Mouse (Mus musculus) limb, embryonic 10.5 days (tissue): ENCODE data around the gene Syce1. TPM values are rescaled to one million over a fixed set of nuclear protein-coding genes. Genes with fewer than 3 reads are reported as not detected.
"Not testable (repeated sequence)": the region's sequence is repeated elsewhere in the genome, so short reads cannot be mapped to it uniquely, and the experiment has no call there.

Source experiments
- DNase-seq: peaks from one replicate; pipeline ENCODE4 v3.0.0-alpha.2; 2017; ENCODE audit warnings: low spot score
- H3K27ac ChIP-seq: fragments of 300-500 bp; sonication (generic); 2 replicates; pipeline ENCODE4 v1.5.1; 2016; ENCODE audit warnings: mild to moderate bottlenecking
- H3K27me3 ChIP-seq: fragments of 300-500 bp; sonication (generic); 2 replicates; pipeline ENCODE4 v1.6.1; 2016; ENCODE audit warnings: low read depth, mild to moderate bottlenecking; ENCODE audit not compliant: poor library complexity, severe bottlenecking
- H3K36me3 ChIP-seq: fragments of 300-500 bp; sonication (generic); 2 replicates; pipeline ENCODE4 v1.6.1; 2016; ENCODE audit warnings: mild to moderate bottlenecking, moderate library complexity
- H3K4me1 ChIP-seq: fragments of 300-500 bp; sonication (generic); 2 replicates; pipeline ENCODE4 v1.6.1; 2016
- H3K4me3 ChIP-seq: fragments of 300-500 bp; sonication (generic); 2 replicates; pipeline ENCODE4 v1.5.1; 2016; ENCODE audit warnings: mild to moderate bottlenecking, moderate library complexity
- H3K9me3 ChIP-seq: fragments of 300-500 bp; sonication (generic); replicated peaks from 2 replicates; pipeline ENCODE4 v1.6.1; 2016; ENCODE audit warnings: mild to moderate bottlenecking
- WGBS: fragments of 180-500 bp; shearing (Covaris S2); methylation state at CpG from one replicate; pipeline ENCODE4 v1.1.7; 2016; 5-methylcytosine and 5-hydroxymethylcytosine counted together
- polyA plus RNA-seq: library from polyadenylated mRNA; unstranded; fragments of >200 nt; fragmentation: Nextera tagmentation; extraction: Ambion mirVana; gene quantifications from 2 replicates; pipeline ENCODE4 v1.2.1, GENCODE M21; 2016

The Syce1 gene
- polyA plus RNA-seq, 1 experiment from 2014 or later = 0.23 TPM

DNA sequence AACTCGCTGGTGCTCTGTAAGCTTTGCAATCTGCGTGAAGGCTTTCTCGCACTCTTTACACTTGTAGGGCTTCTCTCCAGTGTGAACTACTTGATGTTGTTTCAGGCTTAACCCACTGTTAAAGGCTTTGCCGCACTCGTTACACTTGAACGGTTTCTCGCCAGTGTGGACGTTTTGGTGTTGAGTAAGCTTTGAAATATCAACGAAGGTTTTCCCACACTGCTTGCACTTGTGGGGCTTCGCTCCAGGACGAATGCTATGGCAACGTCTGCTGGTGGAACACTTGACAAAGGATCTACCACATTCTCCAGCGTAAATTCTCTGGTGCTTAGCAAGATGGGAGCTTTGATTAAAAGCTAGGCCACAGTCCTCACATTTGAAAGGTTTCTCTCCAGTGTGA is 24.1 kb upstream of the Syce1 start:
- DNase-seq = no peak
- H3K36me3 ChIP-seq = peaks cover 22% of the 10 kb centered on the region
- H3K4me3 ChIP-seq = no peak overlapping the region
- H3K27ac ChIP-seq = no peak overlapping the region
- no peaks in the 10 kb centered on the region for H3K27me3 ChIP-seq
- H3K4me1 ChIP-seq = no peaks in the 10 kb centered on the region
- H3K9me3 ChIP-seq = no peaks in the 10 kb centered on the region
- WGBS = 94% methylated on average over 13 of the region's 13 CpGs

DNA sequence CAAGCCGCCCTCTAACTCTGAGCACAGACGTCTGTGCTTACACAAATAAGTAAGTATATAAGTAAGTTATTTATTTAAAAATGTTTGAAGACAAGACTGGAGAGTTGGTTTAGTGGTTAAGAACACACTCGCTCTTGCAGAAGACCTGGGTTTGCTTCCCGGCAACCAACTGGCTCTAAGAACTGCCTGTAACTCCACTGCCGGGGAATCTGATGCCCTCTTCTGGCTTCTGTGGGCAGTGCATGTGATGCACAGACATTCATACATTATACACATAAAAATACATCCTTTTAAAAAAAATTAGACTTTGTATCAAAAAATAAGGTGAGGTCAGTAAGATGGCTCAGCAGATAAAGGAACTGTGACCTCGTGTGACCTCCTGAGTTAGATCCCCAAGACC is 22.8 kb upstream of the Syce1 start:
- H3K27me3 ChIP-seq = no peaks in the 10 kb centered on the region
- whole genome bisulfite sequencing = 92% methylated on average over 6 of the region's 6 CpGs
- H3K4me3 ChIP-seq = no peak overlapping the region
- peaks cover 22% of the 10 kb centered on the region for H3K36me3 ChIP-seq
- H3K27ac ChIP-seq = no peak overlapping the region
- H3K4me1 ChIP-seq = no peaks in the 10 kb centered on the region
- DNase-seq = no peak
- no peaks in the 10 kb centered on the region for H3K9me3 ChIP-seq

- H3K9me3 ChIP-seq = no peaks in the 10 kb centered on the region
- H3K27ac ChIP-seq = no peak overlapping the region
- no peak overlapping the region for H3K4me3 ChIP-seq
- no peak for DNase-seq
- H3K4me1 ChIP-seq = no peaks in the 10 kb centered on the region
- H3K36me3 ChIP-seq = no peaks in the 10 kb centered on the region; the same call in 1 of the 2 replicates
- 11% methylated on average over 1 of the region's 1 CpGs for WGBS
- H3K27me3 ChIP-seq = no peaks in the 10 kb centered on the region
Measured at GRCm38 (mm10) chr7:140805704-140806103, 18.1 kb upstream of the Syce1 start.

DNA sequence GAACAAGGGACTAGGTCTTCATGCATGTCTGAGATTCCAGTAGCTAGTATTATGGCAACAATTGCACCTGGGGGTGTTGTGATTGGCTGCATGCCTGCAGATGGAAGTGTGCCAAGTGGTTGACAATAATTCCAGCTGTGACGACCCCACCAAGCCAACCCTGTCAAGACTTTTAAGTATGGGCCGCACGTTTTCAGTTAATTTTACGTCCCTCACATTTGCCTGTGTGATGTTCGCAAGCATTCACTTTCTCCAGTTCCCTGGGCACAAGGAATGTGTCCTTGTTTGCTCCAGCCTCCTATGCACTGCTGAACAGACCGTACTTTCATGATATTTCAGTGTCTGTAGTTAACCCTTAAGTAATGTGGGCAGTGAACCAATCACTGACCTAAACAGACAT is 15.0 kb upstream of the Syce1 start:
- no peak overlapping the region for H3K27ac ChIP-seq
- H3K9me3 ChIP-seq = no peaks in the 10 kb centered on the region
- no peak overlapping the region for H3K4me3 ChIP-seq
- H3K27me3 ChIP-seq = no peaks in the 10 kb centered on the region
- WGBS = 87% methylated on average over 6 of the region's 6 CpGs
- no peaks in the 10 kb centered on the region for H3K4me1 ChIP-seq
- no peak for DNase-seq
- no peaks in the 10 kb centered on the region for H3K36me3 ChIP-seq

DNA sequence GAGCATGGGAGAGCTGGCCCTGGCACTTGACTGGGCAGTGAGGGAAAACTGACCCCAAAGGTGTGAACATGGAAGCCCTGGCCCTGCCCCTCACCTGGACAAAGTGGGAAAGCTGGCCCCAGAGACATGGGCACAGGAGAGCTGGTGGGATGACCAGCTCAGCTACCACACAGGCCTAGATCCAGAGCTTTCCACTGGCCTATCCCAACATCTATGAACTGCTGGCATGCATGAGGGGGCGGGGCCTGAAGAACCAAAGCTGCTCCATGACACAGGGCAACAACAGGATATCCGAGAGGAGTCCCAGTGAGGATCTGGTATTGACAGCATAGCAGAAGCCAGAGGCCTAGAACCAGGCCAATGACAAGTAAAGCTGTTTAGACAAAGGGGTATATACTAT is 10.6 kb upstream of the Syce1 start:
- WGBS = 83% methylated on average over 2 of the region's 2 CpGs
- Histone ChIP-seq H3K27me3 (no peaks in the 10 kb centered on the region), H3K9me3 (no peaks in the 10 kb centered on the region), H3K36me3 (no peaks in the 10 kb centered on the region), H3K27ac (no peak overlapping the region), H3K4me1 (no peaks in the 10 kb centered on the region), H3K4me3 (no peak overlapping the region)
- DNase-seq = no peak

GRCm38 (mm10) chr7:140797619-140798018 is 10.0 kb upstream of the Syce1 start:
- WGBS = 90% methylated on average over 3 of the region's 3 CpGs
- DNase-seq = no peak
- Histone ChIP-seq H3K36me3 (no peaks in the 10 kb centered on the region), H3K27me3 (no peaks in the 10 kb centered on the region), H3K27ac (no peak overlapping the region), H3K4me1 (no peaks in the 10 kb centered on the region), H3K4me3 (no peak overlapping the region), H3K9me3 (no peaks in the 10 kb centered on the region)

DNA sequence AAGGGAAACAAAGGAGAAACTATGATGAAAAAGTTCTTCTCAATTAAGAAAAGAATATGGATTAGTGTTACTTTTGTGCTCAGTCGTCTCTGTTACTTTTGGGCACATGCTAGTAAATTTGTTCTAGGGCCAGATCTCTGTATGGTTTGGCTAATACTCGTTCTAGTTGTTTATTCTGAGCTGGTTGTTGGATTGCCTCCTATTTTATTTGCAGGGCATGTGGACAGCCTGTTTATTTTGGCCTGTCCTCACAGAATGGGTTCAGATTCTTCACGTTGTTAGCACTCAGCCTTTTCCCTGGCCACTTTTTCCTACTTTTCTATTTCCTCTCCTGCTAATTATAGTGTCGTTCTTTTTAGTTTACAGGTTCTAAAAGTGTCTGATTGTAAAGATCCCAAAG is 5.9 kb upstream of the Syce1 start:
- Histone ChIP-seq H3K4me3 (no peak overlapping the region), H3K4me1 (no peaks in the 10 kb centered on the region), H3K27me3 (no peaks in the 10 kb centered on the region), H3K36me3 (no peaks in the 10 kb centered on the region), H3K27ac (no peak overlapping the region), H3K9me3 (no peaks in the 10 kb centered on the region)
- WGBS = 76% methylated on average over 4 of the region's 4 CpGs
- DNase-seq = no peak

GRCm38 (mm10) chr7:140788053-140788435 is 392 bp upstream of the Syce1 start:
- WGBS = 84% methylated on average over 7 of the region's 7 CpGs
- Histone ChIP-seq H3K27ac (no peak overlapping the region), H3K27me3 (no peaks in the 10 kb centered on the region), H3K4me3 (no peak overlapping the region), H3K36me3 (no peaks in the 10 kb centered on the region), H3K9me3 (no peaks in the 10 kb centered on the region), H3K4me1 (no peaks in the 10 kb centered on the region)
- no peak for DNase-seq

DNA sequence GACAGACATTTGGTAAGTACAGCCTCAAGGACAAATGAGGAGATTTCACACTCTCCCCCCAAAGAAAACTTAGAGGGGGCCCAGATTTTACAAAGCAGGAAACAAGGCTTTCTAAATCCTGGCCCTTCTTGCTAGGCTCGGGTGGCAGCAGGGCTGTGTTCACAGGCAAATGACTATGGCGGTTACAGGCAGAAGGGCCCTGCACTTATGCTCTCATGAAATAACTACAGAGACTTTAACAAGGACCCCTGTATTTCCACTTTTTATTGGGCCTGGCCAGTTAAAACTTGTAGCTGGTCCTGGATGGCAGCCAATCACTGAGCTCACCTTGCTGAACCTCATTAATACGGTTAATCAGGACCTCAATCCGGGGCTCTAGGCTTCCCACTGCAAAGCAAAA is 7.1 kb downstream of the Syce1 start:
- H3K4me3 ChIP-seq = no peak overlapping the region

DNA sequence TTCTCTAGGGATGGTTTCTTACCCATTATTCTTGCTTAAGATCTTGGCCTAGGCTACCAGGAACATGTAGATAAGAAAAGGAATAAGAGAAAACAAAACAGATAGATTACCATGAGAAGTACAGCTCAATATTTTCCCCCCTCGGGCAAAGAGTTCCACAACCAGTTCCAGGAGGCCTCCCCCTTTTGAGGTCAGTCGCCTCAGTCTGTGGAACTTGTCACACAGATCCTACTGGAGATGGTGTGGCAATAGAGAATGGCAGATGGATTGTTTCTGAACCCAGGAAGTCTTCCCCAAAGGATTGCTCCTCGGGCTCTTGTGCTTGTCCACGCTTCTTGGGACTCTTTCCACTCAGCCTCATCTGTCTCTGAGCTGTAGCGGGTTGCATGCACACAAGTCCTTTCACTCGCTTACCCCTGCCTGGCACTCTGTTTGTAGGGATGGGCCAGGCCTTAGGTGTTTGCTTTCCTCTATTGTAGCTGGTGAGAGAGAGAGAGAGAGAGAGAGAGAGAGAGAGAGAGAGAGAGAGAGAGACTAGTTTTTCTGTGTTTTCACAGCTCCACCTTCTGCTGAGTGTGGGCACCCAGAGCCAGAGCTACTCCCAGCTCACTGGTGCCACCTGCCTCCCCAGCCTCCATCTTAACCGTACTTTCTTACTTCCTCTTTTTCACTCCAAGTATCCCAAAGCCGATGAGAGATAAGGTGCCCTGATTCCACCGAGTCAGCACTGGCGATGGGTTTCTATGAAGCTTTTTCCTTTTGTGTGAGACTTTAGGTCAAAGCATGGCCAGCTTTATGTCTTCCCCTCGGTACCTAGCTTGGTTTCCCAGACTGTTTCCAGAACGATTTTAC is 21.5 kb downstream of the Syce1 start:
- H3K9me3 ChIP-seq = no peaks in the 10 kb centered on the region
- no peaks in the 10 kb centered on the region for H3K27me3 ChIP-seq
- H3K4me3 ChIP-seq = no peak overlapping the region
- H3K36me3 ChIP-seq = no peaks in the 10 kb centered on the region
- no peak for DNase-seq
- H3K27ac ChIP-seq = no peak overlapping the region
- WGBS = 81% methylated on average over 12 of the region's 12 CpGs
- no peaks in the 10 kb centered on the region for H3K4me1 ChIP-seq

More for the DNA sequence above, 7.1 kb downstream of the Syce1 start:
- WGBS = 81% methylated on average over 4 of the region's 4 CpGs
- no peak for DNase-seq
- no peak overlapping the region for H3K27ac ChIP-seq
- H3K9me3 ChIP-seq = no peaks in the 10 kb centered on the region
- H3K36me3 ChIP-seq = no peaks in the 10 kb centered on the region
- H3K27me3 ChIP-seq = no peaks in the 10 kb centered on the region
- no peaks in the 10 kb centered on the region for H3K4me1 ChIP-seq

- H3K4me1 ChIP-seq, H3K27me3 ChIP-seq, H3K4me3 ChIP-seq, H3K36me3 ChIP-seq, H3K9me3 ChIP-seq, DNase-seq, H3K27ac ChIP-seq: not testable (repeated sequence)
- WGBS = 58% methylated on average over 1 of the region's 1 CpGs
Measured at GRCm38 (mm10) chr7:140765391-140765790, 22.3 kb downstream of the Syce1 start.

GRCm38 (mm10) chr7:140763447-140764020 is 24.1 kb downstream of the Syce1 start, which contains the start of gene Cyp2e1:
Cyp2e1 (plus strand) TSS chr7:140763739.
- no peak within 1 kb of the TSS for H3K4me3 ChIP-seq
- no peaks in the 10 kb centered on the region for H3K4me1 ChIP-seq
- 88% methylated on average over 7 of the region's 7 CpGs for WGBS
- H3K27ac ChIP-seq = no peak within 1 kb of the TSS
- no peaks in the 10 kb centered on the region for H3K36me3 ChIP-seq
- no peaks in the 10 kb centered on the region for H3K9me3 ChIP-seq
- no peaks in the 10 kb centered on the region for H3K27me3 ChIP-seq
- DNase-seq = no peak

GRCm38 (mm10) chr7:140760647-140761046 is 27.0 kb downstream of the Syce1 start:
- H3K9me3 ChIP-seq = no peaks in the 10 kb centered on the region
- no peaks in the 10 kb centered on the region for H3K36me3 ChIP-seq
- H3K4me3 ChIP-seq = no peak overlapping the region
- H3K4me1 ChIP-seq = no peaks in the 10 kb centered on the region
- H3K27ac ChIP-seq = no peak overlapping the region
- H3K27me3 ChIP-seq = no peaks in the 10 kb centered on the region
- no peak for DNase-seq
